Mouse (Mus musculus) bone marrow, adult 2 months (tissue): Measurements from ENCODE around the gene Rreb1.

Experiments
- CTCF ChIP-seq: fragments of 200-500 bp; IDR thresholded peaks from 2 replicates; pipeline ENCODE4 v1.5.1; 2011; ENCODE audit warnings: low read length, control low read depth; ENCODE audit not compliant: control insufficient read depth, insufficient read depth
- POLR2A ChIP-seq: fragments of 200-500 bp; IDR thresholded peaks from 2 replicates; pipeline ENCODE4 v1.6.1; 2011; ENCODE audit warnings: low read depth, mild to moderate bottlenecking, control low read depth, low read length, borderline replicate concordance; ENCODE audit not compliant: control insufficient read depth

DNA sequence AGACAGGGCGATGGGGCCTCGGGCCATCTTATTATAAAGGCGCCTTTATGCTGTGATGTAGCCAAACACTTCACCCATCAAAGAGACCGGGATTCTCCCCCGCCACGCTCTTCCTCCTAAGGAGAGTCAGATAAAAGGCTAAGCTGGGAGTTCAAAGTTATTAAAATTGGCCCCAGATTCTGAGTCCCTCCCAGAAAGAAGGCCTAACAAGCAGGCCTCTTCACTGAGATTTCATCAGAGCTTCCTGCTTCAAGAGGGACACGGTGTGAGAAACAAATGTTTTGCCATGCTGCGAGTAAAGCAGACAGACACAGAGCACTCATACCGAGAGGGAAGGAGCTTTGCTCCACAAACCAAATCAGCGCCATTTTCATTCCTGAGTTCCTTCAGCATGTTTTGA is 189.4 kb downstream of the Rreb1 start:
- TF ChIP-seq CTCF (no peak), POLR2A (no peak)
